Mouse (Mus musculus) heart, embryonic 11.5 days (tissue): ENCODE data around the gene Ccdc151. TPM values are rescaled to one million over a fixed set of nuclear protein-coding genes. Genes with fewer than 3 reads are reported as not detected.
A peak's percentile ranks its signal among the peaks of the same experiment; 100 is the strongest.

Source experiments
- ATAC-seq: fragments of 200-750 bp; cut with Nextera tagmentation; replicated peaks from 2 replicates; pipeline ENCODE4 v1.8.0; 2017; ENCODE audit warnings: moderate library complexity; ENCODE audit not compliant: insufficient number of reproducible peaks, low FRiP score, low TSS enrichment
- H3K27ac ChIP-seq: fragments of 300-500 bp; sonication (generic); 2 replicates; pipeline ENCODE4 v1.5.1; 2014; ENCODE audit warnings: mild to moderate bottlenecking, low read depth, low read length
- H3K27me3 ChIP-seq: fragments of 300-500 bp; sonication (generic); 2 replicates; pipeline ENCODE4 v1.6.1; 2014; ENCODE audit warnings: mild to moderate bottlenecking, low read length, mixed read lengths; ENCODE audit not compliant: control insufficient read depth, insufficient read depth
- H3K36me3 ChIP-seq: fragments of 300-500 bp; sonication (generic); 2 replicates; pipeline ENCODE4 v1.6.1; 2014; ENCODE audit warnings: mild to moderate bottlenecking, low read length, moderate library complexity, mixed read lengths; ENCODE audit not compliant: control insufficient read depth, insufficient read depth
- H3K4me1 ChIP-seq: fragments of 300-500 bp; sonication (generic); 2 replicates; pipeline ENCODE4 v1.6.1; 2014; ENCODE audit warnings: low read length; ENCODE audit not compliant: control insufficient read depth, insufficient read depth
- H3K4me2 ChIP-seq: fragments of 300-500 bp; sonication (generic); 2 replicates; pipeline ENCODE4 v1.6.1; 2014; ENCODE audit warnings: mild to moderate bottlenecking, moderate library complexity
- H3K4me3 ChIP-seq: fragments of 300-500 bp; sonication (generic); 2 replicates; pipeline ENCODE4 v1.5.1; 2014; ENCODE audit warnings: low read depth, low read length
- H3K9ac ChIP-seq: fragments of 300-500 bp; sonication (generic); 2 replicates; pipeline ENCODE4 v1.6.1; 2014; ENCODE audit warnings: mild to moderate bottlenecking, low read depth, low read length, moderate library complexity
- H3K9me3 ChIP-seq: fragments of 300-500 bp; sonication (generic); replicated peaks from 2 replicates; pipeline ENCODE4 v1.6.1; 2016; ENCODE audit warnings: low read length; ENCODE audit not compliant: control insufficient read depth
- WGBS: fragments of 180-500 bp; shearing (Covaris S2); extraction: QIAGEN DNeasy Blood & Tissue Kit; methylation state at CpG from one replicate; pipeline ENCODE4 v1.1.7; 2014; ENCODE audit not compliant: insufficient replicate concordance; 5-methylcytosine and 5-hydroxymethylcytosine counted together
- polyA plus RNA-seq: library from polyadenylated mRNA; unstranded; fragments of >200 nt; fragmentation: Nextera tagmentation; extraction: Ambion mirVana; gene quantifications from 2 replicates; pipeline ENCODE4 v1.2.1, GENCODE M21; 2014

The Ccdc151 gene
- polyA plus RNA-seq, 1 experiment from 2014 or later, result not detected

GRCm38 (mm10) chr9:21963417-21963816, 39.0 kb downstream of the Ccdc151 start, which contains the start of gene Epor:
Gene Epor (minus strand): TSS chr9:21963506.
- H3K4me3 ChIP-seq, result peak within 1 kb of the TSS; percentile 57
- ATAC-seq, result peak; percentile 83
- H3K4me2 ChIP-seq, result peak within 1 kb of the TSS; percentile 94
- peak within 1 kb of the TSS; percentile 71 for H3K9ac ChIP-seq
- peaks cover 24% of the 10 kb centered on the region for H3K4me1 ChIP-seq
- peak within 1 kb of the TSS; percentile 74 for H3K27ac ChIP-seq
- H3K36me3 ChIP-seq, result no peaks in the 10 kb centered on the region; the same call in 1 of the 2 replicates
- H3K27me3 ChIP-seq, result peaks cover 21% of the 10 kb centered on the region
- 12% methylated on average over 8 of the region's 8 CpGs for WGBS
- H3K9me3 ChIP-seq, result no peaks in the 10 kb centered on the region

GRCm38 (mm10) chr9:21962416-21963059, 39.9 kb downstream of the Ccdc151 start:
- Histone ChIP-seq H3K9ac (peak overlapping the region; percentile 71), H3K27me3 (peaks cover 21% of the 10 kb centered on the region), H3K36me3 (no peaks in the 10 kb centered on the region; the same call in 1 of the 2 replicates), H3K9me3 (no peaks in the 10 kb centered on the region), H3K4me3 (peak overlapping the region; percentile 57), H3K27ac (peak overlapping the region; percentile 74), H3K4me1 (peaks cover 24% of the 10 kb centered on the region), H3K4me2 (peak overlapping the region; percentile 94)
- ATAC-seq, result peak; percentile 86
- WGBS, result 2% methylated on average over 34 of the region's 34 CpGs

DNA sequence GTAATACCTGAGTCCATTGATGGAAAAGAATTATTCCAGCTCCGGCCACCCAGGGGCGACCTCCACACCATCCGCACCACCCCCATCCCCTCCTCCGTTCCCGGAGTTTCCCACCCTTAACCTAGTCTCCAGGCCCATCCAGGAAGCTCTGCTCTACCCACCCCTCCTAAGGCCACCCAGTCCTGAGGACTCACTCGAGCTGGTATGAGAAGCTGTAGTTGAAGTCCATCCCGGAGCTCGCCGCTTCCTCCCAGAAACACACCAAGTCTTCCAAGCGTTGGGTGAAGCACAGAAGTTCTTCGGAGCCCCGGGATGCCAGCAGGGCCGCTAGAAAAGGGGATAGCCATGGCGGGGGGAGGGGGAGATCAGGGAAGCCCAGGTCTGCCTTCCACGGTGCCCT, 40.4 kb downstream of the Ccdc151 start:
- no peaks in the 10 kb centered on the region; the same call in 1 of the 2 replicates for H3K36me3 ChIP-seq
- WGBS, result 0% methylated on average over 14 of the region's 15 CpGs
- H3K4me2 ChIP-seq, result peak overlapping the region; percentile 94
- no peaks in the 10 kb centered on the region for H3K9me3 ChIP-seq
- peak overlapping the region; percentile 74 for H3K27ac ChIP-seq
- H3K4me1 ChIP-seq, result peaks cover 24% of the 10 kb centered on the region
- ATAC-seq, result no peak
- peaks cover 21% of the 10 kb centered on the region for H3K27me3 ChIP-seq
- H3K4me3 ChIP-seq, result peak overlapping the region; percentile 57
- peak overlapping the region; percentile 71 for H3K9ac ChIP-seq

- WGBS, result 2% methylated on average over 35 of the region's 35 CpGs
- H3K9me3 ChIP-seq, result no peaks in the 10 kb centered on the region
- H3K9ac ChIP-seq, result peak overlapping the region; percentile 71
- peaks cover 21% of the 10 kb centered on the region for H3K27me3 ChIP-seq
- peak overlapping the region; percentile 74 for H3K27ac ChIP-seq
- no peaks in the 10 kb centered on the region; the same call in 1 of the 2 replicates for H3K36me3 ChIP-seq
- peak overlapping the region; percentile 57 for H3K4me3 ChIP-seq
- ATAC-seq, result no peak
- H3K4me2 ChIP-seq, result peak overlapping the region; percentile 94
- peaks cover 24% of the 10 kb centered on the region for H3K4me1 ChIP-seq
Observed at GRCm38 (mm10) chr9:21961366-21961980, 41.0 kb downstream of the Ccdc151 start.

DNA sequence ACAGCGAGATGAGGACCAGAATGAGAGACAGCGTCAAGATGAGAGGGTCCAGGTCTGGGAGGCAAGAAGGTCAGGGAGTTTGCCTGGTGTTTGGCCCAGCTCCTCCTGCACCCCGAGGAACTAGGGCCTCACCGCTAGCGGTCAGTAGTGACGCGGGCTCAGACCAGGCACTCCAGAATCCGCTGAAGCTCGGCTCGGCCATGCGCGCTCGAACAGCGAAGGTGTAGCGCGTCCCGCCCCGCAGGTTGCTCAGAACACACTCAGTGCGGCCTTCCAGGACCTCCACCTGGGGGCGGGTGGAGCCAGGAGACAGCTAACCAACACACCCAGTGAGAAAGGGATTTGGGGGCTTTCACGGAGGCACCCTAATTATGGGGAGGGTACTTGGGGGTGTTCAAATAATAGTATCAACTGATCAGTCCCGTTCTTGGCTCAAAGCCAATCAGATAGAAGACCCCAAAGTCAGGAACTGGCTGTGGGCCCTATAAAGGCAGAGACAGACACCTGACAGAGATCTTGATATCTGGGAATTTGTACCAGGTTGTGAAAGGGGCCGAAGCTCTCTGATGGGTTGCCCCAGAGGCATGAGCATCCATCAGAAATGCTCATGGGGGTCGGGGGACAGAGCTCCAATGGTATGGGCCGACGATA, 41.8 kb downstream of the Ccdc151 start:
- peak overlapping the region; percentile 71 for H3K9ac ChIP-seq
- peak overlapping the region; percentile 57 for H3K4me3 ChIP-seq
- no peak overlapping the region; the same call in 1 of the 2 replicates for H3K27ac ChIP-seq

DNA sequence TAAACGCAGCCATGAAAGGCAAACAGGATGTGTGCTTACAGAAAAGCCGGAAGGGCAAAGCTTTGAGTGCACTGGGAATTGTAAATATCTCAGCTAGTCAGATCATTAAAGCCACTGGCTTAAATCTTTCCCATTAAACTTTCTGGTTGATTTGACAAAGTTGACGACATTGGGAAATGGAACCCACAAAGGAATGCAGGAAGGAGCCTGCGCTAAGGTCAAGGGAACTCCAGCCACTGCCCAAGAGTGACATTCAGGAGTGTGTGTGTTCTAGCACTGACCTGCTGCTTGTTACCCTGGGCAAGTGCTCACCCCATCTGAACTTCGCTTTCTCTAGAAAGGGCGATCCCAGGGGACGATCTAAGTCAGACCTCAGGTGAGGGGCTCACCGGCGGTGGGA, 42.3 kb downstream of the Ccdc151 start:
- Histone ChIP-seq H3K4me2 (peak overlapping the region; percentile 94), H3K9me3 (no peaks in the 10 kb centered on the region), H3K27me3 (peaks cover 21% of the 10 kb centered on the region), H3K27ac (no peak overlapping the region; the same call in 1 of the 2 replicates), H3K4me3 (peak overlapping the region; percentile 57), H3K9ac (no peak overlapping the region), H3K36me3 (no peaks in the 10 kb centered on the region; the same call in 1 of the 2 replicates), H3K4me1 (peaks cover 24% of the 10 kb centered on the region)
- 42% methylated on average over 9 of the region's 9 CpGs for WGBS
- no peak for ATAC-seq

More for the DNA sequence above, 41.8 kb downstream of the Ccdc151 start:
- 14% methylated on average over 26 of the region's 26 CpGs for WGBS
- Histone ChIP-seq H3K4me2 (peak overlapping the region; percentile 94), H3K4me1 (peaks cover 24% of the 10 kb centered on the region), H3K27me3 (peaks cover 21% of the 10 kb centered on the region), H3K9me3 (no peaks in the 10 kb centered on the region), H3K36me3 (no peaks in the 10 kb centered on the region; the same call in 1 of the 2 replicates)
- ATAC-seq, result no peak

DNA sequence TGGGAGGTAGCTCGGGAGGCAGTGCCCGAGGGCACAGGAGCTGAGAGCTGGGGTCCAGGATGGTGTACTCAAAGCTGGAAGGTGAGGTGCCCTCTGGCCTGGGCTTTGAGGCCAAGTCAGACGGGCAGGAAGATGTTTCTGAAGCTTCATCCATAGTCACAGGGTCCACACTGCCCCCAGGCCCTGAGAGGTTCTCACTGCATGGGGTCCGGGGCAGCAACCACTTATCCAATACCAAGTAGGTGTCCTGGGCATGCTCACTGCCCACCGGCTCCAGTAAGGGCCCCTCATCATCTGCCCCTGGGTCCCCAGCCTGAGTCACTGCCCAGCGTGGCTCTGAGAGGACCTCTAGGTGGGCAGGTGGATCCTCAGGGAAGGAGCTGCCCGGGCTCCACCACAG, 43.2 kb downstream of the Ccdc151 start:
- Histone ChIP-seq H3K27me3 (peaks cover 21% of the 10 kb centered on the region), H3K9me3 (no peaks in the 10 kb centered on the region), H3K27ac (no peak overlapping the region), H3K36me3 (no peaks in the 10 kb centered on the region; the same call in 1 of the 2 replicates), H3K9ac (no peak overlapping the region), H3K4me2 (no peak overlapping the region), H3K4me3 (no peak overlapping the region), H3K4me1 (peaks cover 24% of the 10 kb centered on the region)
- no peak for ATAC-seq
- 90% methylated on average over 7 of the region's 7 CpGs for WGBS

DNA sequence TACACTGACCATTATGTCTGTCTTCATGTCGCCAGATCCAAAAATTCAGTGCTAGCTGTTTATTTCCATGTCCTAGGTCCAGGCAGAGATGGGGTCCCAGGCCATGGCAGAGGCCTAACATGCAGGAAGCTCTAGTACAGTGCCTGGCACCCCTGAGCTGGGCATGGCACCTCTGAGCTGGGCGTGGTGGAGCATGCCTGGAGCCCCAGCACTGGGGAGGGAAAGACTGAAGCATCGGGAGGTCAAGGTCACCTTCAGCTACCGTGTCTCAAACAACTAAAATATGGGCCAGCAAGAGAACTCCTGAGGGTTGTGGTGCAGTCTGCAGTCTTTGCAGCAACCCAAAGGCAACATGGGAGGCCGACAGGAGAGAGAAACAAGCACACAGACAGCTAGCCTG, 44.1 kb downstream of the Ccdc151 start:
- peak overlapping the region; percentile 10; the same call in 1 of the 2 replicates for H3K9ac ChIP-seq
- no peaks in the 10 kb centered on the region; the same call in 1 of the 2 replicates for H3K36me3 ChIP-seq
- H3K27ac ChIP-seq, result no peak overlapping the region
- 79% methylated on average over 5 of the region's 5 CpGs for WGBS
- no peaks in the 10 kb centered on the region for H3K9me3 ChIP-seq
- no peak for ATAC-seq
- no peak overlapping the region for H3K4me3 ChIP-seq
- H3K4me1 ChIP-seq, result peaks cover 19% of the 10 kb centered on the region
- peaks cover 21% of the 10 kb centered on the region for H3K27me3 ChIP-seq
- H3K4me2 ChIP-seq, result no peak overlapping the region
